Mouse (Mus musculus) olfactory bulb, adult 2 months (tissue): ENCODE measurements at regions not wholly inside any gene's neighbourhood (a gene's known extent, or its start where the extent isn't known, plus 50 kb on each side); places are given as distances from the start of the nearest gene placed in this dataset.

ENCODE experiments used
- H3K27ac ChIP-seq: fragments of 200-500 bp; 2 replicates; pipeline ENCODE4 v1.5.1; 2012; ENCODE audit warnings: low read depth, low read length; ENCODE audit not compliant: insufficient read depth
- H3K4me1 ChIP-seq: fragments of 200-500 bp; 2 replicates; pipeline ENCODE4 v1.6.1; 2012; ENCODE audit warnings: low read length; ENCODE audit not compliant: control insufficient read depth, insufficient read depth
- H3K4me3 ChIP-seq: fragments of 200-500 bp; 2 replicates; pipeline ENCODE4 v1.5.1; 2012; ENCODE audit warnings: mild to moderate bottlenecking, low read depth, low read length, moderate library complexity; ENCODE audit not compliant: insufficient read depth
- CTCF ChIP-seq: fragments of 200-500 bp; IDR thresholded peaks from 2 replicates; pipeline ENCODE4 v1.5.1; 2012; ENCODE audit warnings: low read depth, mild to moderate bottlenecking, low read length, moderate library complexity; ENCODE audit not compliant: insufficient read depth
- POLR2A ChIP-seq: fragments of 200-500 bp; IDR thresholded peaks from 2 replicates; pipeline ENCODE4 v1.6.1; 2012; ENCODE audit warnings: mild to moderate bottlenecking, low read depth, low read length, moderate library complexity; ENCODE audit not compliant: insufficient read depth
- WGBS: fragments of 180-500 bp; shearing (Covaris S2); methylation state at CpG from one replicate; pipeline ENCODE4 v1.1.7; 2018; 5-methylcytosine and 5-hydroxymethylcytosine counted together

GRCm38 (mm10) chr2:114275536-114275935, 74.3 kb upstream of the Zfp770 start:
- Histone ChIP-seq H3K27ac (no peak overlapping the region), H3K4me1 (no peaks in the 10 kb centered on the region), H3K4me3 (no peak overlapping the region)
- no peak for TF ChIP-seq CTCF
- no peak for TF ChIP-seq POLR2A

DNA sequence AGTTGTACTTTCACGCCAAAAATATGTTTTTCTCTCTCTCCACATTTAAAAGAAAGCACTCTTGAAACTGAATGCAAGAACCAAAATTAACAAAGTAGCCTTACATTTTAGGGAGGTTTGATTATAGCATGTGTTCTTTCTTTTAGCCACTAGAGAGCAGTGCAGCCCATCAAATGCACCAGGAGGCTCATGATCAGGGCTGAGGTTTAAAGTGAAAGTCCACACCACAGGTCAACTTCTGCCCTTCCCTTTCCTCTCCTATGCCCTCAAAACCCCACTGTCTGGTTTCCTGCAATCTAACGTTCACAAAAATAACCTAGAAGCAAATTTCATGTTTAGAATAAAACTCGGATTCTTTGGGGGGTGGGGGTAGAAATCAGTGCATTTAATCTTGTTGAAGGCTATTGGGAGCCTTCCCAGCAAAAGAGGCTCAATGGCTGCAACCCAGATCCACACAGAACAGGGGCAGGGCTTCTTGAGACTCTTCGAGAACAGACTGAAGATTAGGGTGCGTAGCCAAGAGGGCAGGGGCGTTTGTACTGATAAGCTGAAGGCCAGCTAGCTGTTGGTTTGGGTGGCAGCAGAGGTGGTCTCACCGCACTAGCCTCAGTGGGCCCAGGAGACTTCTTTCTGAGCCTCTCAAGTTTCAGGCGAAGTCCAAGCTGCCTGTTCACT, 59.3 kb upstream of the Zfp770 start:
- 38% methylated on average over 8 of the region's 8 CpGs for WGBS
- TF ChIP-seq POLR2A: no peak
- no peak for TF ChIP-seq CTCF

DNA sequence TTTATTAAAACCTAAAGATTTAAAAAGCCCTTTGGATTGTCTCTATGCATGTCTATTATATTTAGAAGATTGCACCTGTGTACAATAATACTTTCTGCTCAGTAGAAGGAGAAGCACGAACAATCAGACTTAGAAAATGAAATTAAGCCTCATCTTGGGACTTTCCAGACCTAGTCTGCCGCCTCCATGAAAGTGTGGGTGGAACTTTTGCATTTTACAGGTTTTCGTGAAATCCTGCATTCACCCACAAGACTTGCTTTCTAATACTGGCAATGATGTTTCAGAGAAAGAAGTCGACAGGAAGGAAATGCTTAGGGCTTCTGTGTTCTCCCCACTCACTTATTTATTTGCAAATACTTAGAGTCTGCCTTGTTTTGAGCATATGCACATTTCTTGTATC, 58.3 kb upstream of the Zfp770 start:
- 74% methylated on average over 4 of the region's 4 CpGs for WGBS
- H3K27ac ChIP-seq: no peak overlapping the region

More for the DNA sequence above, 59.3 kb upstream of the Zfp770 start:
- H3K4me3 ChIP-seq: peak overlapping the region; percentile 18; the same call in 1 of the 2 replicates
- peaks cover 3% of the 10 kb centered on the region for H3K4me1 ChIP-seq
- no peak overlapping the region for H3K27ac ChIP-seq

More for the DNA sequence above, 58.3 kb upstream of the Zfp770 start:
- Histone ChIP-seq H3K4me3 (no peak overlapping the region), H3K4me1 (peaks cover 3% of the 10 kb centered on the region)
- TF ChIP-seq CTCF (no peak), POLR2A (no peak)
